Mouse (Mus musculus): ENCODE data around the gene Dusp27. TPM values are rescaled to one million over a fixed set of nuclear protein-coding genes. Genes with fewer than 3 reads are reported as not detected.
"Not testable (repeated sequence)": the region's sequence is repeated elsewhere in the genome, so short reads cannot be mapped to it uniquely, and the experiment has no call there.

The Dusp27 gene
- polyA plus RNA-seq, 1 experiment, result not detected

DNA sequence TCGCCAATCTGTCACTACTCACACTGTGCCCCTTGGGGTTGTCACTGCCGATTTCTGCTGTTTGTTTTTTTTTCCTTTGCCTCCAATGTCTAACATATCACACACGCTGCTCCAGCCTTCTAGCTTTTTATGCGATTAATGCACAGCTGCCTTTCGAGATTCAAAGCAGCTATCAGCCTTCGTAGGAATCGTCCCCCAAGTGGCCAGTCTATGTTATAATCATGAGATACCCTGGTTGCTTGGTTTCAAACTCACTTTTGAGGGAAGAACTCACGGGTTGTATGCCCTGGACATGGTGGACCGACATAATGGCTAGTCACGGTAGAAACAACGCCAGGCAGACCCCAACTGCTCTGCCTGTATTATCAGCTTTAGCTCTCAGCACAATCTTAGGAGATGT is 23.6 kb upstream of the Dusp27 start:
- H3K4me1 ChIP-seq (ENCODE audit: control insufficient read depth), result peaks cover 15% of the 10 kb centered on the region
- H3K9me3 ChIP-seq (ENCODE audit: control insufficient read depth, low read length), result peaks cover 5% of the 10 kb centered on the region
- TF ChIP-seq GATA1 (IDR thresholded peaks at IDR 0.05; ENCODE audit: low read length), result no peak
- TF ChIP-seq TAL1 (IDR thresholded peaks at IDR 0.05; ENCODE audit: low read length), result no peak
- H3K4me3 ChIP-seq (replicated peaks), result no peak overlapping the region
- H3K36me3 ChIP-seq (ENCODE audit: control insufficient read depth), result no peaks in the 10 kb centered on the region
- H3K27me3 ChIP-seq (ENCODE audit: control insufficient read depth), result peaks cover 17% of the 10 kb centered on the region

DNA sequence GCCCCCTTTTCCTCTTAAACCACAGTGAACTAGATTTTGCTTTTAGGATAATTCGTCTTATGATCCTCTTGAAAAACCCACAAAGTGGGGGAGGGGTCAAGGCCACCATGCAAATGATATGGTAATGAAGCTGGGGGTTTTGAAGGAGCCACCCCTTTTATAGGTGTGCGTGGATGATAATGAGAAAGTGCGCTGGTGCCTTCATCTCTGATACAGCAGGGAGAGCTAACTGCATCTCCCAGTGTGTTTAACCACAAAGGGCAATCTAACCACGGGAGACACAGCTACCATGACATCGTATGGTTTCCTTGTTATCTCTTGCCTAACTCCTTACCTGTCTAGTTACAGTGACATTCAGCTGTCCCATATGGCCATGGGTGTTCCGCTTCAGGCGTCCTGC is 22.3 kb upstream of the Dusp27 start:
- Histone ChIP-seq H3K27me3 (ENCODE audit: control insufficient read depth) (peaks cover 9% of the 10 kb centered on the region), H3K36me3 (ENCODE audit: control insufficient read depth) (no peaks in the 10 kb centered on the region), H3K4me1 (ENCODE audit: control insufficient read depth) (peaks cover 15% of the 10 kb centered on the region), H3K4me3 (replicated peaks) (no peak overlapping the region), H3K9me3 (ENCODE audit: control insufficient read depth, low read length) (no peaks in the 10 kb centered on the region)
- TF ChIP-seq GATA1 (IDR thresholded peaks at IDR 0.05; ENCODE audit: low read length) (no peak), TAL1 (IDR thresholded peaks at IDR 0.05; ENCODE audit: low read length) (no peak)

DNA sequence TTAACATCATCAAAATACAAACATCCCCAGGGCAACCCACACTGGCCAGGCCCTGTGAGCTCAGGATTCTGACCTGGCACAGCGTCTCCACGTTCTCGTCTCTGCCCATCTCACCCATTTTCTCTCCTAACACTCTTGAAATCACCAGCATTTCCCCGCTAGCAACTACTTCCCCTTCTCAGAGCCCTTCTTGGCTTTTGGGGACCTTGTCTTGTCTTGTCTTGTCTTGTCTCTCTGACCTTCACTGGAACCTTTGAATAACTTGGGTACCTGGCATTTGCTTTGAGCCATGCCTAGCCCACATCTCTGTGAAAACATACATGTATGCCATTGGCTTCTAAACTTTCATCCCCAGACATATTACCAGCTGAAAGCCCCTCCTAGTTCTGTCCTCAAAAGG is 21.7 kb upstream of the Dusp27 start:
- Histone ChIP-seq H3K27me3 (ENCODE audit: control insufficient read depth) (peaks cover 4% of the 10 kb centered on the region), H3K4me3 (replicated peaks) (no peak overlapping the region), H3K4me1 (ENCODE audit: control insufficient read depth) (peaks cover 15% of the 10 kb centered on the region), H3K36me3 (ENCODE audit: control insufficient read depth) (no peaks in the 10 kb centered on the region), H3K9me3 (ENCODE audit: control insufficient read depth, low read length) (no peaks in the 10 kb centered on the region)
- no peak for TF ChIP-seq TAL1 (IDR thresholded peaks at IDR 0.05; ENCODE audit: low read length)
- TF ChIP-seq GATA1 (IDR thresholded peaks at IDR 0.05; ENCODE audit: low read length), result no peak

DNA sequence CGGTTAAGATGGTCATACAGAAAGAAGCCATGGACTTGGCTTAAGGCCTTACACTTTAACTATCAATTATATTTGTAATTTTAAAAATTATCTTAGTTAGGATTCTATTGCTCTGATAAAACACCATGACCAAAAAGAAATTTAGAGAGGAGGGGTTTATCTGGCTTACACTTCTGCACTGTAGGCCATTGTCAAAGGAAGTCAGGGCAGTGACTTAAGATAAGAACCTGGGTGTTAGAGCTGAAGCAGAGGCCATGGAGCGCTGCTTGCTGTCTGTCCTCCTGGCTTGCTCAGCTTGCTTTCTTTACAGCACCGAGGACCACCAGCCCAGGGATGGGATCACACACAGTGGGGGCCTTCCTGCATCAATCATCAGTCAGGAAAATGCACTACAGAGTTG is 19.9 kb upstream of the Dusp27 start:
- Histone ChIP-seq H3K4me1 (ENCODE audit: control insufficient read depth) (peaks cover 11% of the 10 kb centered on the region), H3K27me3 (ENCODE audit: control insufficient read depth) (no peaks in the 10 kb centered on the region), H3K36me3 (ENCODE audit: control insufficient read depth) (no peaks in the 10 kb centered on the region), H3K9me3 (ENCODE audit: control insufficient read depth, low read length) (no peaks in the 10 kb centered on the region), H3K4me3 (replicated peaks) (no peak overlapping the region)
- TF ChIP-seq GATA1 (IDR thresholded peaks at IDR 0.05; ENCODE audit: low read length) (no peak), TAL1 (IDR thresholded peaks at IDR 0.05; ENCODE audit: low read length) (no peak)

DNA sequence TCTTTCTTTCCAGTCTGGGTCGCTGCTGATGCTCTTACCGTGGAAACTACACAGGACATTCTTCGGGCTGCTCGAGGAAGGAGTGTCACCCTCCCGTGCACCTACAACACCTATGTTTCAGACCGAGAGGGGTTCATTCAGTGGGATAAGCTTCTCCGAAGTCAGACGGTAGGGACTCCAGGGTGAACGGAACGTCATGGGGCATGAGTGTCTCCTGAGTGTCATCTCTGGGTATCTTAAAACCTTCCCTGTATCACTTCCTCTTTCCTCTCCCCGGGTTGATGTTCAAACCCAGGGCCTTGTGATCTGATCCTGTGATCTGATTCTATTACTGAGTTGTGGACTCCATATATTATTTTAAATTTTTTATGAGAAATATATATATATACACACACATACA is 18.9 kb upstream of the Dusp27 start:
- H3K4me3 ChIP-seq (replicated peaks), result no peak overlapping the region
- H3K9me3 ChIP-seq (ENCODE audit: control insufficient read depth, low read length), result no peaks in the 10 kb centered on the region
- H3K36me3 ChIP-seq (ENCODE audit: control insufficient read depth), result no peaks in the 10 kb centered on the region
- H3K27me3 ChIP-seq (ENCODE audit: control insufficient read depth), result no peaks in the 10 kb centered on the region
- H3K4me1 ChIP-seq (ENCODE audit: control insufficient read depth), result peaks cover 11% of the 10 kb centered on the region
- TF ChIP-seq GATA1 (IDR thresholded peaks at IDR 0.05; ENCODE audit: low read length) (no peak), TAL1 (IDR thresholded peaks at IDR 0.05; ENCODE audit: low read length) (no peak)

DNA sequence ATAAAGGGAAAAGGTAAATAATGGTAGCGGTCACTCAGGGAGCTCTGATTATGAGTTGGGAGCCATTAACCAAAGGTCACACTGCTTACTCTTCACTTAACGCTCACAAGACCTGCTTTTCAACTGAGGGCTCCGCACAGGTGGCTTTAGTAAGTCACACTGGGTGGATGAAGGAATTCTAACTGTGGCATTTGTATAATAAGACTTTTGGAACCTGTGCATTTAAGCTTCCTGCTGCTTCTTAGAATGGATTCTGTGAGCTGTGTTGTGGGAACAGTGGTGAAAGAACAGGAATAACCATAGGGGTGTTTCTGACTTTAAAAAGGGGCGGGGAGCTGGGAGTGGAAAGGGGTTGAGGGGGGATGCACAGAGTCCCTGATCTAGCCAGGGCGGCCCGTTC is 14.6 kb upstream of the Dusp27 start:
- Histone ChIP-seq H3K4me3 (replicated peaks) (no peak overlapping the region), H3K9me3 (ENCODE audit: control insufficient read depth, low read length) (no peaks in the 10 kb centered on the region), H3K36me3 (ENCODE audit: control insufficient read depth) (no peaks in the 10 kb centered on the region), H3K27me3 (ENCODE audit: control insufficient read depth) (no peaks in the 10 kb centered on the region), H3K4me1 (ENCODE audit: control insufficient read depth) (no peaks in the 10 kb centered on the region; the same call in 1 of the 2 replicates)
- TF ChIP-seq TAL1 (IDR thresholded peaks at IDR 0.05; ENCODE audit: low read length) (no peak), GATA1 (IDR thresholded peaks at IDR 0.05; ENCODE audit: low read length) (no peak)

DNA sequence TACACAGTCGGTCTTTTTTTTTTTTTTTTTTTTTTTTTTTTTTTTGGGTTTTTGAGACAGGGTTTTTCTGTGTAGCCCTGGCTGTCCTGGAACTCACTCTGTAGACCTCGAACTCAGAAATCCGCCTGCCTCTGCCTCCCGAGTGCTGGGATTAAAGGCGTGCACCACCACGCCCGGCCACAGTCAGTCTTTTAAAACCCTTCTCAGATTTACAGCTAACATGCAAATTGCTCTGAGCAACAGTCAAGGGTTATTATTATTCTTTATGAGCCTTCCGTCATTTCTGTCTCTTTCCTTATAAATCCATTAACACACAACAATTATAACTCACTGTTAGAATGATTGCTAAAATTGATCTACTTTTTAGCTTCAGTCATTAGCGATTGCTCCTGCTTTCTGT is 14.1 kb upstream of the Dusp27 start:
- H3K27me3 ChIP-seq (ENCODE audit: control insufficient read depth); H3K4me1 ChIP-seq (ENCODE audit: control insufficient read depth); H3K9me3 ChIP-seq (ENCODE audit: control insufficient read depth, low read length); H3K4me3 ChIP-seq (replicated peaks); H3K36me3 ChIP-seq (ENCODE audit: control insufficient read depth): not testable (repeated sequence)

DNA sequence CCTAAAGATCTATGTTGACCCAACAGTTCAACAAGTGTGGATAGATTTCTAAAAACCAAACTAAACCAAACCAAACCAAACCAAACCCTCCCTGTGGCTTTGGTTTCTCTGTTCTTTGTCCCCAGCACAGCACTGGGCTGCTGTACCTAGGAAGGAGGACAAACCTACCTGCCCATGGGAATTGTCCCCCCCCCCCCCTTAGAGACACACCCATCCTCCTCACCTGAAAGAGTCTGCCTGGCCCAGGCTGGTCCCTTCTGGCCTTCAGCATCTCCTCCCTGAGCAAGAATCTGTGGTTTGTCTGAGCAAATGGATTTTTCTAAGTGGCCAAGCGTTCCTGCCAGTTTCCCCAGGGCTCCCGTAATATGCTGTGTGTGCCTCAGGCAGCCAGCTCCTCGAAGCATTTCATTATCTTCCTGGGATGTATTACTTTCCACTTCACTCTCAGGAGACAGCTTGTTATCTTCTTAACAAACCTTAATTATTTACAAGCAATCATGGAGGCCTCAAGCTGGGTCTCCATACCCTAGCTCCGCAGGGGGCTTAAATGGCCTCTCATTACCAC is 12.0 kb upstream of the Dusp27 start:
- Histone ChIP-seq H3K36me3 (ENCODE audit: control insufficient read depth) (no peaks in the 10 kb centered on the region), H3K9me3 (ENCODE audit: control insufficient read depth, low read length) (no peaks in the 10 kb centered on the region), H3K27me3 (ENCODE audit: control insufficient read depth) (no peaks in the 10 kb centered on the region), H3K4me1 (ENCODE audit: control insufficient read depth) (no peaks in the 10 kb centered on the region; the same call in 1 of the 2 replicates), H3K4me3 (replicated peaks) (no peak overlapping the region)
- no peak for TF ChIP-seq GATA1 (IDR thresholded peaks at IDR 0.05; ENCODE audit: low read length)
- TF ChIP-seq TAL1 (IDR thresholded peaks at IDR 0.05; ENCODE audit: low read length), result no peak

DNA sequence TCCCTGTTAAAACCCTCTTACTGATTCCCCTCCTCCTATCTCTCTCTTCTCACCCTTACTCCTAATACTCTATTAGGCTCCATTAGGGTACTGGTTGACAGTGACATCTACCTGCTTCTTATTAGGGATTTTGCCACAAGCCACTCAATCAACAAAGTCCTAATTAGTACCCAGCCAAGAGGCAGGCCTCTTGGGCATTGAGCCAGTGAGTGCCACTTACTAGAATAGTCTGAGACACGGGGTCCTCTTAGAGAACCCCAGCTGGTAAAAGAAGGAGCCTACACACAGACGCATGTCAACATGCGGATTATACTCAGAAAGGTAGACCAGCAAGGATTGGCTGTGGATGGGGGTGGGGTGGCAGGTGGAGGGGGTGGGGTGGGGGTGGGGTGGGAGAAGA is 11.4 kb upstream of the Dusp27 start:
- Histone ChIP-seq H3K36me3 (ENCODE audit: control insufficient read depth) (no peaks in the 10 kb centered on the region), H3K4me3 (replicated peaks) (no peak overlapping the region), H3K9me3 (ENCODE audit: control insufficient read depth, low read length) (no peaks in the 10 kb centered on the region), H3K4me1 (ENCODE audit: control insufficient read depth) (no peaks in the 10 kb centered on the region; the same call in 1 of the 2 replicates), H3K27me3 (ENCODE audit: control insufficient read depth) (no peaks in the 10 kb centered on the region)
- TF ChIP-seq GATA1 (IDR thresholded peaks at IDR 0.05; ENCODE audit: low read length) (no peak), TAL1 (IDR thresholded peaks at IDR 0.05; ENCODE audit: low read length) (no peak)

DNA sequence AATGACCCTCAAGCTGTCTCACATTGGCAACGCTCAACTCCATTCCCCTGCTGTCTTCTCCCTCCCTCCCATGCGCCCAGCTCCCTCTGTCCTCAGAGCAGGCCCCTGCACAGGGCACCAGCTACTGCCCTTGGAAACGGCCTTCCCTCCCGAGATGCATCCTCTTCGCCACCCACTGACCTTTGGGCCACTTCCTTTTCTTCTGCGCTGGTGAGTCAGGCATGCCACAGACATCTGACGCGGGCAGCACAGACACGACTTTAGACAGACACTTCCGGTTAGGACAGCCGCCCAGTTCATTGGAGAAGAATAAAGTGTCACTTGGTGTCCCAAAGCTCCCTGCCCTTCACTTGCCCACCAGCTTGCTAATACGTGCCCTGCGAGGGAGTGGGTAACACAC is 10.4 kb upstream of the Dusp27 start:
- no peaks in the 10 kb centered on the region for H3K27me3 ChIP-seq (ENCODE audit: control insufficient read depth)
- no peaks in the 10 kb centered on the region; the same call in 1 of the 2 replicates for H3K4me1 ChIP-seq (ENCODE audit: control insufficient read depth)
- TF ChIP-seq GATA1 (IDR thresholded peaks at IDR 0.05; ENCODE audit: low read length) (no peak), TAL1 (IDR thresholded peaks at IDR 0.05; ENCODE audit: low read length) (no peak)
- H3K4me3 ChIP-seq (replicated peaks), result no peak overlapping the region
- no peaks in the 10 kb centered on the region for H3K9me3 ChIP-seq (ENCODE audit: control insufficient read depth, low read length)
- no peaks in the 10 kb centered on the region for H3K36me3 ChIP-seq (ENCODE audit: control insufficient read depth)
